10 mouse cellular contexts compared by ENCODE assay signal in the genomic region with DNA sequence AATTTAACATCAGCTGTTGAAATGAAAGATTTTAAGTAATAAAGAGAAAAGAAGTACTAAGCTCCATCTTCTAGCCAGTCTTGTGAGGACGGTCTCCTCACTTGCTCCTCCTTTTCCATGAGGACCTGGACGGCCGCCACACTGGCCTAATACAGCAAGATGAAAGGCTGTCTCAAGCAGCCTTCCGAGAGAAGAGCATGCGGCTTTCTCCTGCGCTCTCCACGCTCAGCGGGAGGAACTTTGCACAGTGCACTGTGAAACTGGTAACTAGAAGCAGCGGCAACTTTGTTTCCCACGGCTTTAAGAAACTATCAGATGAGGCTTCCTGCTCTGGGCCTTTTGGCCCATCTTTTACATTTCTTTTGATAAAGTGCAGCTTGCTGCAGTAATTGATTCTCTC. TPM values are rescaled to one million over a fixed set of nuclear protein-coding genes. Genes with fewer than 3 reads are reported as not detected.
DNase-seq lines count a peak whose midpoint lies in the region; ATAC-seq lines count a peak whose summit lies in the region.
"Had no signal": no experiment of that assay in that cellular context is flagged by ENCODE, and none has a peak within 500 bp of the region (broad histone marks: within the 10 kb centered on the region; RNA-seq: fewer than 3 reads in every experiment).

No protein-coding gene starts in this region.

- DNase-seq in lung, adult 18-20 months = no peak
- peak; percentile 55 for DNase-seq in embryonic facial prominence, embryonic 11.5 days (ENCODE audit: low spot score)
- peak; percentile 57 for DNase-seq in hindbrain, embryonic 11.5 days (ENCODE audit: low spot score)
- peak; percentile 70 for DNase-seq in testis, postnatal 10 days (ENCODE audit: low spot score)
- no peak for DNase-seq in spleen, adult 18-20 months

- no peaks in the 10 kb centered on the region for H3K9me3 ChIP-seq in lung, embryonic 15.5 days
- H3K9me3 ChIP-seq in embryonic facial prominence, embryonic 11.5 days (replicated peaks; ENCODE audit: control insufficient read depth, low read length) = no peaks in the 10 kb centered on the region
- no peaks in the 10 kb centered on the region for H3K9me3 ChIP-seq in hindbrain, embryonic 11.5 days (ENCODE audit: control insufficient read depth, low read length)
- no peaks in the 10 kb centered on the region for H3K9me3 ChIP-seq in limb, embryonic 13.5 days

- no peak for ATAC-seq in lung, embryonic 15.5 days (ENCODE audit: borderline replicate concordance, extremely low read depth, low FRiP score, low TSS enrichment)
- no peak for ATAC-seq in embryonic facial prominence, embryonic 11.5 days (replicated peaks; ENCODE audit: insufficient number of reproducible peaks, low FRiP score, low TSS enrichment, low read depth)
- ATAC-seq in hindbrain, embryonic 11.5 days (ENCODE audit: low FRiP score) = no peak; the same call in 1 of the 2 replicates
- no peak for ATAC-seq in limb, embryonic 13.5 days (ENCODE audit: low FRiP score, low read depth)
- no peak for ATAC-seq in erythroid progenitor cell, adult 5-6 weeks (replicated peaks; ENCODE audit: low FRiP score, poor library complexity, severe bottlenecking)
- ATAC-seq: Patski had no signal

- H3K27ac ChIP-seq in lung, embryonic 15.5 days = no peak overlapping the region
- no peak overlapping the region for H3K27ac ChIP-seq in embryonic facial prominence, embryonic 11.5 days (replicated peaks; ENCODE audit: low read depth, low read length)
- H3K27ac ChIP-seq in hindbrain, embryonic 11.5 days (ENCODE audit: low read depth, low read length) = no peak overlapping the region
- H3K27ac ChIP-seq in limb, embryonic 13.5 days = no peak overlapping the region

- no peaks in the 10 kb centered on the region for H3K27me3 ChIP-seq in lung, embryonic 15.5 days
- H3K27me3 ChIP-seq in embryonic facial prominence, embryonic 11.5 days (ENCODE audit: control insufficient read depth, insufficient read depth, low read length) = no peaks in the 10 kb centered on the region
- H3K27me3 ChIP-seq in hindbrain, embryonic 11.5 days (ENCODE audit: control insufficient read depth, insufficient read depth, low read length) = no peaks in the 10 kb centered on the region
- no peaks in the 10 kb centered on the region for H3K27me3 ChIP-seq in limb, embryonic 13.5 days
- H3K27me3 ChIP-seq: Patski had no signal

- no peak overlapping the region for H3K9ac ChIP-seq in lung, embryonic 15.5 days
- H3K9ac ChIP-seq in embryonic facial prominence, embryonic 11.5 days (replicated peaks; ENCODE audit: low read length) = no peak overlapping the region
- H3K9ac ChIP-seq in hindbrain, embryonic 11.5 days (ENCODE audit: low read depth, low read length) = no peak overlapping the region
- H3K9ac ChIP-seq in limb, embryonic 13.5 days = no peak overlapping the region; the same call in 1 of the 2 replicates

- no peak overlapping the region for H3K4me3 ChIP-seq in lung, embryonic 15.5 days
- H3K4me3 ChIP-seq in embryonic facial prominence, embryonic 11.5 days (ENCODE audit: low read depth, low read length) = no peak overlapping the region
- no peak overlapping the region for H3K4me3 ChIP-seq in hindbrain, embryonic 11.5 days (ENCODE audit: low read depth, low read length)
- no peak overlapping the region for H3K4me3 ChIP-seq in limb, embryonic 13.5 days
- H3K4me3 ChIP-seq: myocyte had no signal

- WGBS in lung, embryonic 15.5 days = 11% methylated on average over 10 of the region's 10 CpGs
- WGBS in embryonic facial prominence, embryonic 11.5 days = 9% methylated on average over 10 of the region's 10 CpGs
- WGBS in hindbrain, embryonic 11.5 days = 9% methylated on average over 10 of the region's 10 CpGs
- WGBS in limb, embryonic 13.5 days = 10% methylated on average over 10 of the region's 10 CpGs

- peak overlapping the region; percentile 23; the same call in 1 of the 2 replicates for H3K4me2 ChIP-seq in lung, embryonic 15.5 days
- no peak overlapping the region for H3K4me2 ChIP-seq in embryonic facial prominence, embryonic 11.5 days (ENCODE audit: low read depth, low read length)
- H3K4me2 ChIP-seq in hindbrain, embryonic 11.5 days (replicated peaks; ENCODE audit: low read depth, low read length) = no peak overlapping the region
- peak overlapping the region; percentile 45 for H3K4me2 ChIP-seq in limb, embryonic 13.5 days (replicated peaks)

- H3K36me3 ChIP-seq in lung, embryonic 15.5 days = no peaks in the 10 kb centered on the region
- no peaks in the 10 kb centered on the region; the same call in 1 of the 2 replicates for H3K36me3 ChIP-seq in embryonic facial prominence, embryonic 11.5 days (replicated peaks; ENCODE audit: control insufficient read depth, insufficient read depth, low read depth, low read length)
- no peaks in the 10 kb centered on the region for H3K36me3 ChIP-seq in hindbrain, embryonic 11.5 days (ENCODE audit: control insufficient read depth, insufficient read depth, low read length)
- no peaks in the 10 kb centered on the region for H3K36me3 ChIP-seq in limb, embryonic 13.5 days

- H3K4me1 ChIP-seq in lung, embryonic 15.5 days = peaks cover 5% of the 10 kb centered on the region; the same call in 1 of the 2 replicates
- no peaks in the 10 kb centered on the region for H3K4me1 ChIP-seq in embryonic facial prominence, embryonic 11.5 days (ENCODE audit: control insufficient read depth, insufficient read depth, low read length)
- H3K4me1 ChIP-seq in hindbrain, embryonic 11.5 days (replicated peaks; ENCODE audit: control insufficient read depth, insufficient read depth, low read length) = no peaks in the 10 kb centered on the region
- peaks cover 15% of the 10 kb centered on the region for H3K4me1 ChIP-seq in limb, embryonic 13.5 days

RNA-seq across cellular contexts. Expression of gene Nubpl, which starts 34.7 kb away (rescaled TPM):
- polyA plus RNA-seq in lung, embryonic 15.5 days (2015; fragmentation: Nextera tagmentation; extraction: Ambion mirVana) = 12.4 and 14.5 TPM in 2 replicates
- 15.1 and 15.2 TPM in 2 replicates for polyA plus RNA-seq in embryonic facial prominence, embryonic 11.5 days (2014; fragmentation: Nextera tagmentation; extraction: Ambion mirVana)
- polyA plus RNA-seq in hindbrain, embryonic 11.5 days (2014; fragmentation: Nextera tagmentation; extraction: Ambion mirVana) = 11.4 TPM in 2 replicates
- 13.8 and 15.6 TPM in 2 replicates for polyA plus RNA-seq in limb, embryonic 13.5 days (2015; fragmentation: Nextera tagmentation; extraction: Ambion mirVana)
- total RNA-seq in erythroid progenitor cell, adult 5-6 weeks (2015; ENCODE audit: low replicate concordance) = 2.1 TPM in 1 of 2 replicates, not detected in the other
- total RNA-seq in erythroid progenitor cell, adult 5-6 weeks (2017; ENCODE audit: low replicate concordance) = 5.1 TPM in 1 of 2 replicates, not detected in the other

Comparison
In these comparisons a context has a peak if more than half of its experiments do, and no peak if none do; other contexts are left out.
1. H3K4me2 ChIP-seq: peak in lung, embryonic 15.5 days (single experiment) and limb, embryonic 13.5 days (single experiment); none in embryonic facial prominence, embryonic 11.5 days (single experiment) and hindbrain, embryonic 11.5 days (single experiment).
2. DNase-seq: peak in embryonic facial prominence, embryonic 11.5 days (single experiment), hindbrain, embryonic 11.5 days (single experiment) and testis, postnatal 10 days (single experiment); none in lung, adult 18-20 months (0 of 2) and spleen, adult 18-20 months (0 of 2).